Mouse (Mus musculus): ENCODE results near the gene Sema6c. TPM values are rescaled to one million over a fixed set of nuclear protein-coding genes. Genes with fewer than 3 reads are reported as not detected.
"Not testable (repeated sequence)": the region's sequence is repeated elsewhere in the genome, so short reads cannot be mapped to it uniquely, and the experiment has no call there.

The Sema6c gene
- polyA plus RNA-seq (2015; fragmentation: Nextera tagmentation; extraction: Ambion mirVana) = 3.9 and 4.5 TPM in 2 replicates

DNA sequence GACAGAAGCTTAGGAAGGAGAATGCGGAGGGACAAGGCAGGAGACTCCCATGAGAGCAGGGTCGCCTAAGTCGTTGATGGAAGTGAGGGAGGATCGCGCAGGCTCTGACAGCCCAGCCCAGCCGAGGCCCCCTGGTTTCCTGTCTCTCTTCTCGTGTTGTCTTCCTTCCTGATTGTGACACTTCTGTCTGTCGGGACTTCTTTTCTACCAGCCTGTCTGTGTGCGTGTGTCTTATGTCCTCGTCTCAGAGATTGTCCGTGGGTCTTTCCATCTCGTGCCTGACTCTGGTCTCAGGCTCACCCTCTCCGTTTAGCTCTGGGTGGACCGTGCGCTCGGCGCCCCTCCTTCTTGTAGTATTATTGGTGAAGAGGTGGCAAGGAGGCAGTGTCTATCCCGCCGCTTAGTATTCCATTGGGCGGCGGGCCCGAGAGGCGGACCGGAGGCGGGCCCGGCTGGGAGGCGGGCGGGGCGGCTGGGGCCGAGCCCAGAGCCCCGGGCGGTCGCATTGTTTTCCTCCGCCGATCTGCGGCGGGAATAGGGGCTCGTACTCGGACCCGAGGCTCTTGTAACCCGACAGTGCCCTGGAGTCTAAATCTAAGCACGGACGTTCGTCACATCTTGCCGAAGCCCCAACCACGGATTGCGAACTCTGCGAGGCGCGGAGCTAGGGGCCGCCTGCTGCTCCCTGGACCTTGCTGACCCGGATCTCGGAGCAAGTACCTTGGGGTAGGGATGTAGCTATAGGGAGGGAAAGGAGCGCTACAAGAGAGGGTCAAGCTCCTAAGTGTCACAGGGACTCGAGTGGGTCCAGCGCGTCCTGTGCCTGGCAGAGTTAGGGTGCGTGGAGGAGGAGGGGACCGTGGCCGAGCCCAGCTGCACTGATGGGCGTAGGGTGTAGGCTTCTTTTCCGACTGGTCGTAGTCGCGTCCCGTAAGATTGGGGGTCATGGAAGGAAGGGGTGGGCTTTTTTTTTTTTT lies at the start of gene Sema6c:
TSS of gene Sema6c (plus strand) at position 471 of the 977 bp plus-strand sequence.
- Histone ChIP-seq H3K4me3 (replicated peaks) (peak within 1 kb of the TSS; percentile 60), H3K9ac (peak within 1 kb of the TSS; percentile 58), H3K27me3 (peaks cover 2% of the 10 kb centered on the region; the same call in 1 of the 2 replicates), H3K4me1 (peaks cover 35% of the 10 kb centered on the region), H3K36me3 (no peaks in the 10 kb centered on the region; the same call in 1 of the 2 replicates), H3K9me3 (replicated peaks) (no peaks in the 10 kb centered on the region), H3K4me2 (peak within 1 kb of the TSS; percentile 85), H3K27ac (0 out of 2 replicates have a peak within 1 kb of the TSS, but pooled peaks have one; percentile 4)
- peak; percentile 97 for ATAC-seq (replicated peaks; ENCODE audit: low FRiP score)
- under 1% methylated on average over 66 of the region's 66 CpGs for WGBS

DNA sequence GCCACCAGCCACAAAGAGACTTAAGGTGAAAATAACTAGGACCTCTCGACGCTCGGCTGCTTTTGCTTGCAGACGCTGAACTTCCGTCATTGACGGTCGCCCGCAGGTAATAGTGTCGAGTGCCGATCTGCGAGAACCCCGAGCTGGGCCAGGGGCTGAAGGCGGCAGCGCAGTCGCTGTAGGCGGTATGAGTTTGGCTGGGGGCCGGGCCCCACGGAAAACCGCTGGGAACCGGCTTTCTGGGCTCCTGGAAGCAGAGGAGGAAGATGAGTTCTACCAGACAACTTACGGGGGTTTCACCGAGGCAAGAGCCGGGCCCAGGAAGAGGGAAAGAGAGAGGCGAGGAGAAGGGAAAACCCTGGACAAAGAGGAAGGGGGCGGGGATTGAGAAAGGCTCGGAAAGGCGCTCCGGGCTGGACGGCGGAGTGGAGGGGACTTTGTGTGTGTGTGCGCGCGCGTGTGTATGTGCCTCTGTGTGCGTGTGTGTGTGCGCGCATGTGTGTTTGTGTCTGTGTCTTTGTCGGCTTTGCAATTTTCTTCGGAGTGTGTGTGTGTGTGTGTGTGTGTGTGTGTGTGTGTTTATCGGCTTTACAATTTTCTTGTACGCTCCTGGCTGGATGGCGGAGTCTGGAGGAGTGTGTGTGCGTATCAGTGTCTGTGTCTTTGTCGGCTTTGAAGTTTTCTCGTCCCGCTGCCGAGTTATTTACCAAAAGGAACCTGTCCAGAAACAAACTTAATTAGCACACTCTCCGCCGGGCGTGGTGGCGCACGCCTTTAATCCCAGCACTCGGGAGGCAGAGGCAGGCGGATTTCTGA lies 49.1 kb upstream of the Sema6c start, which contains the start of gene Vps72:
TSS of gene Vps72 (plus strand) at position 112 of the 816 bp plus-strand sequence.
- ATAC-seq (replicated peaks; ENCODE audit: low FRiP score) = peak; percentile 73
- Histone ChIP-seq H3K4me2 (peak within 1 kb of the TSS; percentile 60), H3K4me3 (replicated peaks) (peak within 1 kb of the TSS; percentile 84), H3K27me3 (no peaks in the 10 kb centered on the region), H3K9ac (peak within 1 kb of the TSS; percentile 83), H3K27ac (peak within 1 kb of the TSS; percentile 99), H3K9me3 (replicated peaks) (no peaks in the 10 kb centered on the region), H3K4me1 (peaks cover 15% of the 10 kb centered on the region), H3K36me3 (peaks cover 24% of the 10 kb centered on the region)
- WGBS = 1% methylated on average over 54 of the region's 54 CpGs

DNA sequence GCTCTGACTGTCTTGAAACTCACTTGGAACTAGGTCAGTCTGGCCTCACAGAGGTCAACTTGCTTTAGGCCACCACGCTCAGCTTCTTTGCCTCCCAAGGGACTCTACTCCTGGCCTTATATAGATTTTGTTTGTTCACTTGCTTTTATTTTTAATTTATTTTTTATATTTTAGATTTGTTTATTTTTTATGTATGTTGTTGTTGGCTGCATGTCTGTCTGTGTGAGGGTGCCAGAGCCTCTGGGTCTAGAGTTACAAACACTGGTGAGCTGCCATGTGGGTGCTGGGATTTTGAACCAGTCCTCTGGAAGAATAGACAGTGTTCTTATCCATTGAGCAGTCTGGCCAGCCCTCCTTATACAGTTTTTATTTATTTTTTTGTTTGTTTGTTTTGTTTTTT lies 47.5 kb upstream of the Sema6c start:
- Histone ChIP-seq H3K27ac (no peak overlapping the region), H3K27me3 (no peaks in the 10 kb centered on the region), H3K4me1 (peaks cover 15% of the 10 kb centered on the region), H3K4me3 (replicated peaks) (peak overlapping the region; percentile 84; the same call in 1 of the 2 replicates), H3K9me3 (replicated peaks) (no peaks in the 10 kb centered on the region), H3K9ac (0 out of 2 replicates have a peak overlapping the region, but pooled peaks have one; percentile 26), H3K36me3 (peaks cover 38% of the 10 kb centered on the region), H3K4me2 (peak overlapping the region; percentile 60; the same call in 1 of the 2 replicates)
- no peak for ATAC-seq (replicated peaks; ENCODE audit: low FRiP score)
- WGBS = 79% methylated on average over 1 of the region's 1 CpGs

DNA sequence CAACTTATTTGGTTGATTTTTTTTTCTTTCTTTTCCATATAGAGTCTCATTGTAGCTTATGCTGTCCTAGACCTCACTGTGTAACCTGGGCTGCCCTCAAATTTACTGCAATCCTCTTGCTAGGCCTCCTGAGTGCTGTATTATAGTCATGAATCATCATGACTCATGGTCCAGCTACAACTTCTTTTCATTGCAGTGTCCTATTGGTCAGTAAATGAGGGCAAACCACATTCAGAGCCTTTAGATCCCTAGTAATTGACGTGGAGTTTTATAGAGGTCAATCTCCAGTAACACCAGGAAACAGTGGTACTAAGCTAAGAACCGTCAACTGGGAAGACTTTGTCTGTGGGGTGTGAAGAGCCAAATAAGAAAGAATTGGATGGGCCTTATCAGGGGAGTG lies 42.5 kb upstream of the Sema6c start:
- no peak overlapping the region for H3K9ac ChIP-seq
- 69% methylated on average over 2 of the region's 2 CpGs for WGBS
- no peak for ATAC-seq (replicated peaks; ENCODE audit: low FRiP score)
- H3K4me2 ChIP-seq = no peak overlapping the region
- no peaks in the 10 kb centered on the region for H3K27me3 ChIP-seq
- H3K9me3 ChIP-seq (replicated peaks) = no peaks in the 10 kb centered on the region
- H3K36me3 ChIP-seq = peaks cover 87% of the 10 kb centered on the region
- no peak overlapping the region for H3K4me3 ChIP-seq (replicated peaks)
- peaks cover 2% of the 10 kb centered on the region; the same call in 1 of the 2 replicates for H3K4me1 ChIP-seq
- no peak overlapping the region for H3K27ac ChIP-seq

DNA sequence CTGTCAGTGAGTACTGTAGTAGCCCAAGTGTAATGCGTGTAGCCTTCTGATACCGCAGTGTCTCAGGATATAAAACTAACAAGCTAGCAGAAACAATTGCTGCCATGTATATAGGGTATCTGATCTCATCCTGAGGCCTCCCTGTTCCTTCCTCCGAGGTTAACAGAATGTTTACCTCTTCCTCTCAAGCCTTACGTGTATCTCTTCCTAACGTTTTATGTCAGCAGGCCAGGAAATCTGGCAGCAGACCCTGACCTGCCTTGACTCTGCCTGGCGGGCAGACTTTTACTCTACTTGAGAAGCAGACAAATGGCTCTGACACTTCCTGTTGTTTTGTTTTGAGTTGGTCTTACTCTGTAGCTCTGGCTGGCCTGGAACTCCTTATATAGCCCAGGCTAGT lies 38.7 kb upstream of the Sema6c start:
- Histone ChIP-seq H3K27me3 (no peaks in the 10 kb centered on the region), H3K4me2 (no peak overlapping the region), H3K36me3 (peaks cover 67% of the 10 kb centered on the region), H3K4me3 (replicated peaks) (no peak overlapping the region), H3K9me3 (replicated peaks) (no peaks in the 10 kb centered on the region), H3K27ac (peak overlapping the region; percentile 71), H3K4me1 (peaks cover 14% of the 10 kb centered on the region), H3K9ac (no peak overlapping the region)
- ATAC-seq (replicated peaks; ENCODE audit: low FRiP score) = no peak; the same call in 1 of the 2 replicates
- 45% methylated on average over 6 of the region's 6 CpGs for WGBS

DNA sequence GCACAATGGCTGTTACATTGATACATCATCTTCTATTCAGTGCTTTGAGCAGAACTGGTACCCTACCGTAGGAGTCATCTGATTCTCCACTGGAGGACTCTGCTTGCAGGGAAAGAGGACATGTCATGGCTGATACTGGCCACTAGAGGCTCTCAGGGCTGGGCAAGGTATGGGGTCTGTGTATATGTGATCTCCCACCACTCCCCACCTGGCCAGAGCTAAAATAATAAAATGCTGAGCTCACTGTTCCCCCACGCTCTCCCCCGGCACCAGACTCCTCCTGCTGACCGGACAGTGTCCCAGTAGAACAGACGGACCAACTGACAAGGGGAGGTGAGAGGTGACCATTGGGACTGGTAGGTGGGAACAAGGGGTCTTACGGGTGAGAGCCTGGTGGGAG lies 36.0 kb upstream of the Sema6c start, which contains the start of gene Tmod4:
TSS of gene Tmod4 (plus strand) at position 231 of the 400 bp plus-strand sequence.
- WGBS = 41% methylated on average over 6 of the region's 6 CpGs
- Histone ChIP-seq H3K4me2 (no peak within 1 kb of the TSS), H3K36me3 (peaks cover 44% of the 10 kb centered on the region), H3K9ac (no peak within 1 kb of the TSS), H3K27ac (peak within 1 kb of the TSS; percentile 45; the same call in 1 of the 2 replicates), H3K4me1 (peaks cover 24% of the 10 kb centered on the region), H3K4me3 (replicated peaks) (no peak within 1 kb of the TSS), H3K9me3 (replicated peaks) (no peaks in the 10 kb centered on the region), H3K27me3 (no peaks in the 10 kb centered on the region)
- peak; percentile 45; the same call in 1 of the 2 replicates for ATAC-seq (replicated peaks; ENCODE audit: low FRiP score)

DNA sequence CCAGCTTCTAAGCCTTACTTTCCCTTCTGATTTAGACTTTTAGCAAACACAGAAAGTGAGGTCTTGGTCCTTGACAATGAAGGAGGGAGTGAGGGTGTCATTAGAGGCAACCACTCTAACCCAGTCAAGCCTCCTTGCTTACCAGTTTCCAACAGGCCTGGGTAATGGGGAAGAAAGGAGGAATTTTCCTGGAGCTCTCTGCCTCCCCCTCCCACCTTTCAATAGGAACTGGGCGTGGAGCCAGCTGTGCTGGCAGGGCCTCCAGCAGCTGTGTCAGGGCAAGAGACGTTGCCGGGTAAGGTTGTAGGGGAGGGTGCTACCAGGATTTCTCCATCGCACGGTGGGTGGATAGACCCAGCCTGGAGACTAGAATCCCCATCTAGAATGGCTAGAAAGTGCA lies 35.3 kb upstream of the Sema6c start:
- H3K4me1 ChIP-seq = peaks cover 31% of the 10 kb centered on the region
- H3K9ac ChIP-seq = no peak overlapping the region
- no peak overlapping the region for H3K4me2 ChIP-seq
- peaks cover 37% of the 10 kb centered on the region for H3K36me3 ChIP-seq
- H3K27me3 ChIP-seq = no peaks in the 10 kb centered on the region
- WGBS = 32% methylated on average over 5 of the region's 5 CpGs
- H3K27ac ChIP-seq = peak overlapping the region; percentile 45; the same call in 1 of the 2 replicates
- ATAC-seq (replicated peaks; ENCODE audit: low FRiP score) = no peak
- H3K9me3 ChIP-seq (replicated peaks) = no peaks in the 10 kb centered on the region
- H3K4me3 ChIP-seq (replicated peaks) = no peak overlapping the region

DNA sequence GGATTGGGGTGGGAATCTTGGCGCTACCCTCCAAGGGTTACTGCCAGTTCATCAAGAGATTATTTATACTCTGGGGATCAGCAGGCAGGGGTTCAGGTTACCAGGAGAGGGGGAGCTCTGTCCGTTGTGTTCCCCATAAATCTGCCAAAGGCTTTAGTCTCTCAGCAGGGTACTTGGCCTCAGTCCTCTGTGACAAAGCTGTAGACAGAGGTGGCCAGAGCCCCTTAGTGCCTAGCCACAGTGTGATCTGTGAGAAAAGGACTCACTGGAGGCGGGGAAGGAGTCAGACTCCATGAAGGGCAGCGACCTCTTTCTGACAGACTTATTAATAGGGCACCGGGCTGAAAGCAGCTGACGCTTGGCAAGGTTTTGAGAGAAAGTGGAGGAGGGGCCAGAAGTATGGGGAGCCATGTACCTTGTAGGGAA lies 31.0 kb upstream of the Sema6c start:
- H3K4me1 ChIP-seq = peaks cover 40% of the 10 kb centered on the region
- H3K4me3 ChIP-seq (replicated peaks) = no peak overlapping the region
- no peaks in the 10 kb centered on the region for H3K9me3 ChIP-seq (replicated peaks)
- H3K27ac ChIP-seq = peak overlapping the region; percentile 54; the same call in 1 of the 2 replicates
- H3K9ac ChIP-seq = no peak overlapping the region
- WGBS = 11% methylated on average over 6 of the region's 6 CpGs
- no peaks in the 10 kb centered on the region for H3K27me3 ChIP-seq
- peak overlapping the region; percentile 15 for H3K4me2 ChIP-seq
- ATAC-seq (replicated peaks; ENCODE audit: low FRiP score) = peak; percentile 33
- peaks cover 20% of the 10 kb centered on the region for H3K36me3 ChIP-seq

DNA sequence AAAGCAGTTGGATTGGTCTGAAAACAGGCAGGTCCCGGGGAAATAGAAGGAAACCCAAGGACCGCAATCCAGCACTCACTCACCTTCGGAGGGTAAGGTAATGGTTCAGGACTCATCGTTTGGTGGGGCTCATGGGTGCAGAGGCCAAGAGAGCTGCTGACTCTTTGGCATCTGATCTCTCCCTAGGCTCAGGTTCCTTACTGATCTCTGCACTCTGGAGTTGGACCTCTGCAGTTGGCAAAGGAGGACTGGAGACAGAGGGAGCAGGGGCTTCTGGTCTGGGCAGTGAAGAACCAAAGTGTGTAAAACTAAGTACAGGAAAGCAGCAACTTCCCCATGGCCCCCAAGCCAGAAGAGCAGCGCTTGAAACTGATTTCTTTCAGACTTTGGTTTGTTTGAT lies 30.2 kb upstream of the Sema6c start:
- Histone ChIP-seq H3K4me3 (replicated peaks) (no peak overlapping the region), H3K9ac (0 out of 2 replicates have a peak overlapping the region, but pooled peaks have one; percentile 6), H3K36me3 (peaks cover 20% of the 10 kb centered on the region), H3K4me2 (no peak overlapping the region), H3K9me3 (replicated peaks) (no peaks in the 10 kb centered on the region), H3K27ac (peak overlapping the region; percentile 54; the same call in 1 of the 2 replicates), H3K4me1 (peaks cover 35% of the 10 kb centered on the region), H3K27me3 (no peaks in the 10 kb centered on the region)
- WGBS = 45% methylated on average over 5 of the region's 5 CpGs
- no peak for ATAC-seq (replicated peaks; ENCODE audit: low FRiP score)

DNA sequence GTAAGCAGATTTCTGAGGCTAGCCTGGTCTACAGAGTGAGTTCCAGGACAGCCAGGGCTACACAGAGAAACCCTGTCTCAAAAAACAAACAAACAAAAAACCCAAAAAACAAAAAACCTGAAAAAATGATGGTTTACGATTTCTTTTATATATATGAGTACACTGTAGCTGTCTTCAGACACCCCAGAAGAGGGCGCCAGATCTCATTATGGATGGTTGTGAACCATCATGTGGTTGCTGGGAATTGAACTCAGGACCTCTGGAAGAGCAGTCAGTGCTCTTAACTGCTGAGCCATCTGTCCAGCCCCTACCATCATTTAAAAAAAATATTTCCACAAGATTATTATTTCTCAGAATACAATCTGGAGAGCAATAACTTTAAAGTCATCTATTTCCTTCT lies 27.9 kb upstream of the Sema6c start:
- not testable (repeated sequence) for H3K9me3 ChIP-seq (replicated peaks); H3K4me3 ChIP-seq (replicated peaks); ATAC-seq (replicated peaks; ENCODE audit: low FRiP score); H3K4me2 ChIP-seq; H3K27ac ChIP-seq; H3K27me3 ChIP-seq; H3K9ac ChIP-seq
- peaks cover 20% of the 10 kb centered on the region for H3K36me3 ChIP-seq
- peaks cover 44% of the 10 kb centered on the region for H3K4me1 ChIP-seq
- 92% methylated on average over 2 of the region's 2 CpGs for WGBS

DNA sequence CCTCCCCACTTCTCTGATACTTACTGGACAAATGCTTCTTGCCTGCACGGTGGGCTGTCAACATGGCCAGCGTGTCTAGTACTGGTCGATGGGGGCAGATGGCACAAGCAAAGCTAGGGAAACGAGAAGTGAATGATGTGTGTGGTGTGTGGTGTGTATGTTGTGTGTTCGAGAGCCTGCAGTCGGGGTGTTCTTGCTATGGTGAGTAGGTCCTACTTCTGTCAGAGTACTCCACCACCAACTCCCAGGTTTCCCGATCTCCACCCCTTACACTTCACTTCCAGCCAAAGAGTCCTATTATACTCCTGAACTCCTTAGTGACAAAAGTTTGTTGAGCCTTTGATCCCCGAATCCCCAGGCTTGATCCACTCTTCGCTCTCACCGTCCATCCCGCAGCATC lies 27.1 kb upstream of the Sema6c start:
- Histone ChIP-seq H3K36me3 (peaks cover 19% of the 10 kb centered on the region), H3K9ac (peak overlapping the region; percentile 65), H3K9me3 (replicated peaks) (no peaks in the 10 kb centered on the region), H3K27me3 (no peaks in the 10 kb centered on the region), H3K4me1 (peaks cover 47% of the 10 kb centered on the region), H3K4me3 (replicated peaks) (peak overlapping the region; percentile 56), H3K4me2 (peak overlapping the region; percentile 73), H3K27ac (peak overlapping the region; percentile 29; the same call in 1 of the 2 replicates)
- WGBS = 55% methylated on average over 11 of the region's 11 CpGs
- peak; percentile 1; the same call in 1 of the 2 replicates for ATAC-seq (replicated peaks; ENCODE audit: low FRiP score)
